Mouse (Mus musculus) urinary bladder, adult 2 months (tissue): ENCODE measurements around the gene Nfib. TPM values are rescaled to one million over a fixed set of nuclear protein-coding genes. Genes with fewer than 3 reads are reported as not detected.

ENCODE experiments used
- DNase-seq: peaks from one replicate; pipeline ENCODE4 v3.0.0; 2022; ENCODE audit warnings: low spot score
- polyA plus RNA-seq: library from polyadenylated mRNA; depleted of rRNA; stranded (reverse); fragments of >200 nt; gene quantifications from 2 replicates; pipeline ENCODE4 v1.2.3, GENCODE M21; 2012

The Nfib gene
- polyA plus RNA-seq, 1 experiment = 28.0 TPM

GRCm38 (mm10) chr4:82433926-82434705 lies 271.4 kb downstream of the Nfib start:
- no peak for DNase-seq

DNA sequence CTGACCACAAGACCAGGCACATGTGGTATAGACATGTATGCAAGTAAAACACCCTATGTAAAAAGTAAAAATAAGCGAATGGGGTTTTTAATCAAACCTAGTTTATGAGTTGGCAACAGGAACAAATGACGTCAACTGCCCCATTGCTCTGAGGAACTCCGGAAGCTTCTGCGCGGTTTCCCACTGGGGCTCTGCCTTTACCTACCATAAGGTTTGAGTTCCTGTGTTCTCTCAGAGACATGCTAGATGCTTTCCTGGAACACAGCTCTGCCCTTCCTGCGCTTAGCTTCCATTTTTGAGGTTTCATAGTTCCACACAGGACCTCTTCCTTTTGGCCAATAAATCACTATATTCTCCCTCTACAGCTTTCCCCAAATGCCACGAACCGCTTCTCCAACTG lies 273.7 kb downstream of the Nfib start:
- no peak for DNase-seq

DNA sequence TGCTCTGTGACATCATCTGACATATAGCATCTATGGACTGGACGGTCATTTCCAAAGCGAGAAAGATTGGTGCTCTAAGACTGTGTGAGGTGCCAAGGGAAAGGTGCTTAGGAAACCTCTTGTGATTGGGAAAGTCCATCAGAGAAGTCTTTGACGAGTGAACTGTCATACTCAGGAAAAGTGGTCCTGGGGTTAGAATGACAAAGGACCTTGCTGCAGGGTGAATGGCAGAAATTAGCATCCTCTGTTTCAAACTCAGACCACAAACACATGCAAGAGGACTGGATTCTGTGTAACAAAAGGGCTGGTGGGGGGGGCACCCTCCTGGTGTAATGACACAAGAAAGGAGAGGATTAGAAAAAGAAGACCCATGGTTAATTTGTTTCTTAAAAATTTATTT lies 274.7 kb downstream of the Nfib start:
- DNase-seq = no peak

GRCm38 (mm10) chr4:82426224-82426623 lies 279.3 kb downstream of the Nfib start:
- DNase-seq = no peak

GRCm38 (mm10) chr4:82418241-82418640 lies 287.3 kb downstream of the Nfib start:
- no peak for DNase-seq

DNA sequence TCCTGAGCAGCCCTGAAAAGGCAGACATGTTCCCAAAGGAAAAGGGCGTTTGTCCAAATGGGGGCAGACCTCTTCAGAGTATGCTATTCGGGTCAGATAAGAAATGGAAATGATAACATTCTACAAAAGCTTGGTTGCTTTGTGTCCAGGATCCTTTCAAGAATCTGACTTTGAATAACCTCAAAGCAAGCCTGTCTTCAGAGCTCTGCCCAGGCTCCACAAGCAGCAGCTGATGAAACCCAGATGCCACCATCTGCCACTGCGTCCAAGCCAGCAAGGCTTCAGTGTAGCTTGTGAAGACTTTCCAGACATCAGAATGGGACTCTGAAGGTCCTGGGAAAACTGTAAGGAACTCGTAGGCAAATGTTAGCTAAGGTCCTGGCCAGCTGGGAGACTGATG lies 289.7 kb downstream of the Nfib start:
- no peak for DNase-seq

DNA sequence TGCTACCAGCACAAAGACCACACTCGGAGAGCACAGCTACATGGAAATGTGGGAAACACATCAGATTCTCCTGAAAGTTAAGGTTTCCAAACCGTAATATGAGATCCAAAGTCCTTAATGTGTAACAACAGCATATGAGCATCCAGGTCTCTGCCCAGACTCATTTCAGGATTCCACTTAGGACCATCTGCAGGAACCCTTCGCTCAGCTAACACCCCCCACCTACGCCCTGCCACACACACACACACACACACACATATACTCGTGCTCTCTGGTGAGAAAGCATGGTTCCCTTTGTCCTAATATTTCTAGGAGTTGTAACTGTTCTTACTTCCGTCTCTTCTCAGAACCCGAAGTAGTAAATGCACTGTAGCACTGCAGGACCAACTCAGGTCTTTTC lies 292.9 kb downstream of the Nfib start:
- no peak for DNase-seq

DNA sequence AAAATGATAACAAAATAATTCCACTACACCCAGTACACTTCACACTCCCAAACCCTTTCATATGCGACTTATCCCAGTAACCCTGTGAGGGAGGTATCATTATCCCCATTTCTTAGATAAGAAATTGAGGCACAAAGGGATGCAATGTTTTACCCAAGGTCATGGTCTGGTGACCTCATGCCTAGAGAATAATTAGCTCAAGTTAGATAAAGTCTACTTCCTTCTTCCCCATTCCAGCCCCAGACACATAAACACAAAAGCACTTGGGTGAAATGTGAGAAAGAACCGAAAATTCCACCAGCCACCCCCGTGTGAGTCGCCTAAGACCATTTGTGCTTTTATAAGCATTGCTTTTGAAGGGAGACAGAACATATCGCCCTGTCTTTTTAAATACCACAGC lies 293.6 kb downstream of the Nfib start:
- DNase-seq = no peak

- DNase-seq = no peak
These were observed 296.8 kb downstream of the Nfib start for GRCm38 (mm10) chr4:82408463-82409404.

- no peak for DNase-seq
These were observed 299.0 kb downstream of the Nfib start for GRCm38 (mm10) chr4:82406511-82406910.

DNA sequence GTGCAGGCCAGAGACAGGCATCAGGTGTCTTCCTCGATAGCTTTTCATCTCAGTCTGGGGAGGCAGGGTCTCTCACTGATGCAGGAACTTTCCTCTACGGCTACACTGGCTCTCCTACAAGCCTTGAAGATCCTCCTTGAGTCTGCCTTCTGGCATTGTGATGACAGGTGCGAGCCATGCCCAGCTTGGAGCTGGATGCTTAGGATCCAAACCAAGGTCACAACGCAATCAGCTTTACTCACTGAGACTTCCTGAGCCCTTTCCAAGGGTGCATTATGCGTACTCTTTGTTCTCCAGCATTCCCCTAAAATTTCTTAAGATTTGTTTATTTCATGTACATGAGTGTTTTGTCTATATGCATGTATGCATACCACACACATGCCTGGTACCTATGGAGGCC lies 299.8 kb downstream of the Nfib start:
- DNase-seq = no peak

GRCm38 (mm10) chr4:82403975-82404651 lies 301.4 kb downstream of the Nfib start:
- DNase-seq = no peak

DNA sequence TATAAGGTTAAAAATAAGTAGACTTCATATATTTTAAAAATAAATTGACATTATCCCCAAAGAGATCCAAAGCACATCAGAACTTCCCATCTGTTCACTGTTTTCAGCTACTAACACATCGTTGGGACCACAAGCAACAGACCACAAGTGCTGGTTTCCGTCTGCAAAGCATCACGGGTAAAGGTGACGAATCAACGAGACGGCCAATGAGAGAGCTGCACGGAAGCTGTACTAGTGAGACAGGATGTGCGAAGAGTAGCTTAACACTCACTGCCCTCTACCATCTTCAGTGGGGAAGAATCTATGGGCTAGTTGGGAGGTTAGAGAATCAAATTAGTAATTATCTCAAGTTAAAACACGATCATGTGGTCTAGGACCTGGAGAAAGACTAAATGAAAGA lies 302.9 kb downstream of the Nfib start:
- no peak for DNase-seq

- DNase-seq = no peak
These were observed 304.0 kb downstream of the Nfib start for GRCm38 (mm10) chr4:82401450-82402061.

DNA sequence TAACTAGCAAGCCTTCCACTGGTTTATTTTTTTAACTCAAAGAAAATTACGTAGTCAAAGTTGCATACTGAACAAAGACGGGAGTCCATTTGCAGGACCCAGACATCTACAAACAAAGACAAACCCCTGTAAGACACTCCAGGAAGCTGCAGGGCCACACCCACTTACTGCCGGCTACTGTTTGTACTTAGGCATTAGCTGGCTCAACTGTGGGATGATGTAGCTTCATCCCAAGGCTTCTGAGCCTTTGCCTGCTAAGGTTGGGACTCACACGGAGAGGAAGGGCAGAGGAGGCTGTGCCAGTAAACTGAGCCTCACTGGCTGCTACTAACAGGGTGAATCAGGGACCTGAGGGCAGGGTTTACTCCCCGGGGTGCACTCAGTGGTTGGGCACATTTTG lies 305.0 kb downstream of the Nfib start:
- no peak for DNase-seq

DNA sequence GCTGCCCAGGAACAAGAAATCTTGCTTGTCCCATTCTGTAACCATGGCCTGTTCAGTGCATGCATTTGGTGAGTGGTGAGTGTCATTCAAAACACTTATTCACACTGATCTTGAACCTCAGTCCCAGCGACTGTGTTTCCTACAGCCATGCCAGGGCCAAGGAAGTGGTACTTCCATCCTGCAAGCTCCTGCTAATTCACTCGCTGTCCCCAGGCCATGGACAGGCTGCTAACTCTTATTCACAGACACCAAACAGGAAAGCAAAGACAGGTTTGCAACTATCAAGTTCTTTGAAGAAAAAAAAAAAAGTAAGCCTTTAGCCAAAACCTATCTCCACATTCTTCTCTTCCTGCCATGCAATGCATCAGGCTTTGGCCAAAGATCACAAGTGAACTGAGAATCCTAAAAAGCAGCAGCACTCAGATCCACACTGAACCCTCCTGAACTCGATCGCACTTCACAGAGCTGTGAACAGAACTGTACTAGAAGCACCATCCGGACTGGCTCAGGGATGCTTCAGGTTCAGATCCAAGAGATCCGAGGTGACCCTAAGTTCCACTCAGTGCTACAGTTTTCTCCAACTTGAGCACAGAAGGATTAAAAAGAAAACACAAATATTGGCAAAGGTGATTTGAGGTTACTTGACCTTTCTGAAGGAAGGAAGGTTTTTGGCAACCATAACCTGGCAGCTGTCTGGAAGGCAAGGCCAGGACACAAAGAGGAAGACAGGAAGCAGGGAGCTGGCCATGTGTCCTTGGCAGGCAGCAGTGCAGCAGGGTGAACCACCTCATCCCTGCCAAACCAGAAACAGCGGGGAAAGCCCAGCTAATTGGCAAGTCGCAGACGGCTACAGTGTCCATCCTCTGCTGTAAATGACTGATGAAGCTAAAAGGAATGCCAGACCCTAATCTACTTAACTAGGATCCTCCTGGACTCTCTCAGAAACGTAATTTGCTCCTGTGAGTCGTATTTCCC lies 305.9 kb downstream of the Nfib start:
- no peak for DNase-seq

GRCm38 (mm10) chr4:82398282-82398681 lies 307.3 kb downstream of the Nfib start:
- DNase-seq = no peak

- no peak for DNase-seq
These were observed 308.7 kb downstream of the Nfib start for GRCm38 (mm10) chr4:82396805-82397204.

DNA sequence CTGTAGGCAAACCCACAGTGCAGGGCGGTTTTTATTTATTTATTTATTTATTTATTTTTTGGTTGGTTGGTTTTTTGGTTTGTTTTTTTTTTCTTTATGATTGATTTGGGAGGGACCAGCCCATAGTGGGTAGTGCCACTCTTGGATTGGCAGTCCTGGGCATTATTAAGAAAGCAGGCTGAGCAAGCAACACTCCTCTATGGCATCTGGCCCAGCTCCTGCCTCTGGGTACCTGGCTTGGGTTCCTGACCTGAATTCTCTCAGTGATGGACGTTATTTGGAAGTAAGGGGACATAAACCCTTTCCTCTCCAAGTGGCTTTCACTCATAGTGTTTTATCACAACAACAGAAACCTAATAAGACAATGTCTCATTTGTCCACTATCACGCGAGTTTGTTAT lies 309.5 kb downstream of the Nfib start:
- no peak for DNase-seq

GRCm38 (mm10) chr4:82394346-82394745 lies 311.2 kb downstream of the Nfib start:
- no peak for DNase-seq

DNA sequence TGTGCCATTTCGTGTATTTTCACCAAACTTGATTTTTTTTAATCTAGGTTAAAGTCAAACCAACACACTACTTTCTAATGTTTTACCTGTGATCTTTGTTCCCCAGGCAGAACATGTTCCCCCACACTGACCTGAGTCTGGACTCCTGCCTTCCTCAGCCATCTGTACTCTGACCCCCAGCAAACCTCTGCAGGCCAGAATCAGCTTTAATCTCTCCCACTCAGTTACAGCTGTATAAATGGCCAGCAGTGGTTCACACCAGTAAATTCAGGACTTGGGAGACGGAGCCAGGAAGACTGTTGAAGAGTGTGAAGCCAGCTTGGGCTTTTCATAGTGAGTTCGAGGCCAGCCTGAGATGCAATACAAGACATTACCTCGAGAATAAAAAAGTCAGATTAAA lies 312.5 kb downstream of the Nfib start:
- no peak for DNase-seq
